Mouse (Mus musculus): ENCODE results near the gene Gabbr2. TPM values are rescaled to one million over a fixed set of nuclear protein-coding genes. Genes with fewer than 3 reads are reported as not detected.

The Gabbr2 gene
- total RNA-seq, 2 experiments from 2014 or later, result 205 to 211 TPM

DNA sequence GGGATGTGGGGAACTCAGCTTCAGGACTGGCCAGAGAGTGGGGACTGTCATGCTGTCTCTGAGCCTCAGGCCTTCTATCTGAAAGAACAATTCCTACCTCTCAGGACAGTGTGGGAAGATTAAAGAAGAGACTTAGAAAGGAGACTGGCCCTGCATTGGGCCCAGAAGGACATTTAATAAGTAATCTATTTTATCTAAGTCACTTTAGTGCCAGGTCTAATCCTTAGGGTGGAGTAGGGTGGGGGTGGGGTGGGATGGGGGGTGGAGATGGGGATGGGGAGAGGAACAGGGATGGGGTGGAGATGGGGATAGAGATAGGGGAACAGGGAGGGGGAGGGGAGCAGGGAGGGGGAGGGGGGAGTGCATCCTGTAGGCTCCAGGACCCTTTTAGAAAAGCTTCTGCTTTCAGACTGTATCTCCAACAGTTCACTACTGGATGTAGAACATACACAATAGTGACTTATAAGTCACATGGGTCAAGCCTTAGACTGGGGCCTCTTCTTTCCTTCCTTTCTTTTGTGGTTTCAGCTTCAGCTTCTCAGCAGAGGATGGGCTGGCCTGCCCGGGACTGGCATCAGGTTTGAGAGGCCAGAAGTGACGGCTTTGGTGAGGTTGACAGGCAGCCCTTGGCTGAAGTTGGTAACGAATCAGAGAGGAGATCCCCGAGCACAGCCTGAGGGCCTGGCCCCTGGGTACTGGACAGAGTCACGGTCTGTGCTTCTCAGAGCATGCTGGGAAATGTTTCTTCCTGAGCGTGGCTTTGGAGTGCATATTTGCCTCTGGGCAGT is 237.1 kb downstream of the Gabbr2 start:
- DNase-seq, result no peak

DNA sequence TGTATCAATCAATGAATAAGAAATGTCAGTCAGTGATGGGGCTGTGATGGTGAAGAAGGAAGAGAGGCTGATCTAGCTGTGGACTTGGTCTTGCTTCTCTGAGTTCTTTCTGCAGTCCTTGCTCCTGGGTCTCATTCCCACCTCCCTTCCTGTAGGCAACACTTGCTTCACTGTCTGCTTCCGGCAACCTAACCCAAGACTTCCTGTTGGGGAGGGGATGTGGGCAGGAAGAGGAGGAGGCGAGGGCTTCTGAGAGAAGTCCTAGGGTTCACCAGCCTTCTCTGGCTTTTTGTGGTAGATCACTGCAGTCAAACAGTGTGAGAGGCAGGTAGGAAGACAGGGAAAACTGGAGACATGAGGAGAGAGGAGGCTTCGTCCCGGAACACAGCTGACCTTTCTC is 239.4 kb downstream of the Gabbr2 start:
- DNase-seq, result no peak

DNA sequence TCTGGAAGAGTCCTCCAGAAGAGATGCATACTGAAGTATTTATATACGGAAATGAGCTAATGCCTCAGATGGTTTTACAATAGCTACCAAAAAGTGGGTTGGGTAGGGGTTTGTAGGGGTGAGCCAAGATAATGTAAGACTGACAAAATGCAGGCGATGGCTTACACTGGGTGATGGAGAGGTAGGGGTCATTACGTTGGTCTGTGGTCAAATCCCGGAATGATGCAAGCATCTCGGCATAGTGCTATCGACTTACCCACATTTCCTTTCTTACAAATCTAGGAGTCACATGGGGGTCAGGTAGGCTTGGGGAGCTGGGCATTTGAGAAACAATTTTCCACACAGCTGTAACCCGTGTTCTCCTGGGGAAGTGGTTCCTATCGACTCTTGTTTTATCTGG is 242.7 kb downstream of the Gabbr2 start:
- no peak for DNase-seq

DNA sequence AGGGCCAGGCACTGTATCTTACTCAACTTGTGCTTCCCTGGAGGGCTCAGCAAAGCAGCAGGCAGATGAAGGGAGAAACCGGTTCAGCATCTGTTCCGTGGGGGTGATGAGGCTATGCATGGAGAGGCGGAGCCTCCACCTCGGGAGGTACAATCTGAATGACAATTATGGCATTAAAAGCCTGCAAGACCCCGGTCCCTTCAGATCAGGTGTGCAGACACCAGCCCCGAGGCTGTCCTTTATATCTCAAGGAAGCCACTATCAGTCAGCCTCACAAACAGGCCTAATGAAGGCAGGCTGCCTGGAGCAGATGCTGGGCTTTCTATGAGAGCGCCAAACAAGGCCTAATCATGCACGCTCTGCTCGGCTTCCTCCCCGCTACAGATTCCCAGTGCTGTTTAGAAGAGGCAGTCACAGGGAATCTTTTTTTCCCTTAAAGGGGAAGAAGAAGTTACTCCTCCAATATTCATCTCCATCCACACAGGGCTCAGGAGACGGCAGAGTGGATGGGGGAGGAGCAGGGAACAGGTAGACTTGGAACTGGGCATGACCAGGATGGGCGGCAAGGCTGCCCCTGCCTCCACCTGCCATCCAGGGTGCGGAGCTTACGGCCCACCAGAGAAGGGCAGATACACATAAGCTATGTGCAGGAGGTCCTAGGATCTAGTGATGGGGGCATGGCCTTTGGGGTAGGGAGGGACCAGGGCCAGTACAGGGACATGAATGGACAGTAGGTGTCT is 244.5 kb downstream of the Gabbr2 start:
- peak; percentile 70 to 76 for DNase-seq

DNA sequence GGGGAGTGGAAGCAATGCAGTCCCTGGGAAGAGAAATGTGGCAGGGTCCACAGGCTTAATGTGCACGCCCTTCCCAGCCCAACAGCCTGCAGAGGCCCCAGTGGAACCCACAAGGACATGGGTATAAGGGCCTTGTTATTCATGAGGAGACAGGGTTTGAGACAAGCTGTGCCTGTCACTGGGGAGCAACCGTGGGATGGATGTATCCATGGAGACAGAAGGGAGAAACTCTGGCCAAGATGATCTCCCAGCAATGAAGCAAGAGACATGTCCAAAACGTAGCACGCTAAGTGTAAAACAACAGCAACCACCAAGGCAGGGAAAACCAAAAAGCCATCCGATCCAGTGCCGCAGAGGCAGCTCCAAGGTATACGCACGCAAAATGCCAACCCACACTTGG is 246.1 kb downstream of the Gabbr2 start:
- DNase-seq, result peak; percentile 47 to 50

DNA sequence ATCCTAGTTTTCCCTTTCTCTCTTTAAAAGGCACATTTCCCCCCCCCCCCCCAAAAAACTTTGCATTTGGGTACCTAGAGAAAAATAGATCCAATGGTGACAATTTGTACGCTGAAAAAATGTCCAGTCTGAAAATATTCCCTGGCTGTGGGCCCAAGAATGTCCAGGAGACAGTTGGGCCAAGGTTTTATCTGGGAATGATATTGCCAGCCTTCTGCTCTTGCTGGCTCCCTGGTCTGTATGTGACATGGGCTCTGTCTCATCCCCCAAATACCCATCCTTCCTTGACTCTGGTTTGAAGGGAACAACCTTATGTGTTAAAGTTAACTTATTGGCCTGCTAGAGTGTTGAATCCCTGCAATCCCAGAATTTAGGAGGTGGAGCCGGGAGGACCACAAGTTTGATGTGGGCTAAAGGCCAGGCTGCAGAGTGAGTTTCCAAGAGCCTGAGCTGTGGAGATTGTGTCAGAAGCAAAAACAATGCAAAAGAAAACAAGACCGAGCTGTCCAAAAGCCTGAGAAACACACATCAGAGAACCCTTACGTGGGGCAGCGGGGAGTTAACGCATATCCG is 247.0 kb downstream of the Gabbr2 start:
- DNase-seq, result no peak

DNA sequence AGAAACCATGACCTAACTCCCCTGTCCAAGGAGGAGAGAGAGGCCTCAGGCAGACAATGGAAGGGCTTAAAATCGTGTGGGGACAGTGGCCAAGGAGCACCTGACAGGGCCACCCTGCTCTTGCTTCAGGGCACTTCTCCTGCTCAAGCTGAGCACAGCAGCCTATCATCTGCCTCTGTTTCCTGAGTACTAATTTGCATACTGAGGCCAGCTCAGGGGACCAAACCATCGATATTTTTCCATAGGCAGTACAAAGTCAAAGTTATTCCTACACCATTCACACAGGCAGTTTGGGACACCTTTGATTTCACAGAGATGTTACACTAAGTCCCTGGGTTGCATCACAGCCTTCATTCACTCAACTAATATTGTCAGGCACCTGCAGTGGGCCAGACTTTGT is 249.1 kb downstream of the Gabbr2 start:
- DNase-seq, result no peak

DNA sequence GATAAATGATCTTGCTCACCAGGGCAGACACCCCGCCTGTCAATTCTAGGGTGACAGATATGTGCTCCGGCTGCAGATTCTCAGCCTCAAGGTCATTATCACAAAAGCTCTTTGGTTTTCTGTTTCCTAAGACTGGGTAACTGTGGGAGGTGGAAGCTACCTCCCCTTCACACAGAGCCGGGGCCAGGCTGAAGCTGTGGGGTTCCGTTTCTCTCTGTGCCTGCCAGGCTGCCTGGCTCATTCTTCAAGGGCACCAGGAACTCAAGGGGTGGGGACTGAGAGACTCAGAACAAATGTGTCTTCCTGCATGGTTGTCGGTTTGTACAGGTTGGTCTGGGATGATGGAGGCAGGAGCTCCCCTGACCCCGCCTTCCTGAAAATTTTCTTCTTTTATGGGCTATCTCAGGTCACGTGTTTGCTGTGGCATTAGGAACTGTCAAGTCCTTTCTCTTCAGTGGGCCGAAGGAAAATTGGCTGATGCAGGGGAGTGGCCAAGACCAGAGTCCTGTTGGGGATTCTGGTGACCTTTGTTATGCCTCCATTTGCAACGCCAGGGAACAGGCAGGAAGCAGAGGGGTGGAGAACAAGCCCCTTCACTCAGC is 254.7 kb downstream of the Gabbr2 start:
- DNase-seq, result no peak

DNA sequence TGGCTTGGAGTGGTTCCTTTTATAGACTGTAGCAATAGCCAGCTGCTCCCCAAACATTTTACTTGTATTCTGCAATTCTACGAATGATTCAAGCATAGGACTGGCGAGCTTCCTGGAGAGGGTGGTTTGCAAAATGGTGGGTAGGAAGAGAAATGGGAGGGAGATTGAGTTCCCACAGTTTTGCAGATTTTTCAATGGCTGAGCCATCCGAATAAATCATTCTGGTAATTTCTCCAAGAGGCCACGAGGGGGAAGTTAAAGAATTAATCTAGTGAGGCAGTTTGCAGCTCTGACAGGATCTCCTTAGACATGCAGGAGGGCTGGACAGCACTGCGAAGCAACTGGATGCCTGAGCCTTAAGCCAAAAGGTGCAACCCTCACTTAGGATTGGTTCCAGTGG is 256.8 kb downstream of the Gabbr2 start:
- no peak for DNase-seq

DNA sequence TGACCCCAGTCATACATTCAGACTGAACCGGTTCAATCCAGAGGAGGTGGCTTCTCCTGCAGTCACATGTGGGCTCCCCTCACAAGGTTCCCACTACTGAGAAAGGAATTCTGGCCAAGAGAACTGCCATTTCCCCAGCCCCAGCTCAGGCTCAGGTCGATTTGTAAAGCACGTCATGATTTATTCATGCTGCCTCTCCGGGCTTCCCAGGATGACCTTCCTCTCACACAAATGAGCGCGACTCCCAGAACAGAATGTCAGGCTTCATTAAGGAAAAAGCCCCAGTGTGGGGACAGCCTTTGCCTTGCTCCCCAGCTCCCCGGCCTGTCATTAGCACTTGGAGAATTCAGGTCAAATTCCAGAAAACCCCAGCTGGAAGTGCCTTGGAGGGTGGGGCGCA is 260.1 kb downstream of the Gabbr2 start:
- DNase-seq, result no peak

DNA sequence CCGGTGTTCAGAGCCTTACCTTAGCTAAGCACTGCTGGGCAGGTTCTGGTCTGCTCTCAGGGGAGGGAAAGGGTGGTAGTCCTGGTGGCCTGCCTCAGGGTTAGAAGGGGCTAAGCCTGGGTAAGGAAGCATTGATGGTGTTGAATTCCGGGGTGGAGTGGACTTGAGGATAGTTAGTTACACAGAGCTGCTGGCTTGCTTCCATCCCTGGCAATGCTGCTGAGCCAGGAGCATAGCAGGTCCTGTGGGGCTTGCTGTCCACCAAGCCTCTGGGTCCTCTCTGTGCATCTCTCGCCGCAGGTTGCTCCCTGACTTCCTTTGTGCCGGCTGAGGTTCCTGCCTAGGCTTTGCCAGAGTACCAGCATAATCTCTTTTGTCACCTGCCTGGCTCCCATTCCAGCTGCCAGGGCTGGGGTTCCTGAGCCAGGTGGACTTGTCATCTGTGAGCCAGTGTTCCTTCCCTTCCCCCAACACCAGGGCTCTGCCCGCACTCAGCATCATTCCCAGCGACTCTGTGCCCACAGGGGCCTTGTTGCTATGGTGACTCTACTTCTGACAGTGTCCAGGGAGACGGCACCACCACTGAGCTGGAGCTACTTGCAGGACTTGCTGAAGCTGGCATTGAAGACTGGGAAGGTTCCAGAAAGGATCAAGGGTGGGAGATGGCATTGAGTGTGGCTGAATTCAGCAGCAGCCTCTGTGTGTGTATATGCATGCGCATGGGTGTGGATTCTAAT is 262.2 kb downstream of the Gabbr2 start:
- no peak for DNase-seq

DNA sequence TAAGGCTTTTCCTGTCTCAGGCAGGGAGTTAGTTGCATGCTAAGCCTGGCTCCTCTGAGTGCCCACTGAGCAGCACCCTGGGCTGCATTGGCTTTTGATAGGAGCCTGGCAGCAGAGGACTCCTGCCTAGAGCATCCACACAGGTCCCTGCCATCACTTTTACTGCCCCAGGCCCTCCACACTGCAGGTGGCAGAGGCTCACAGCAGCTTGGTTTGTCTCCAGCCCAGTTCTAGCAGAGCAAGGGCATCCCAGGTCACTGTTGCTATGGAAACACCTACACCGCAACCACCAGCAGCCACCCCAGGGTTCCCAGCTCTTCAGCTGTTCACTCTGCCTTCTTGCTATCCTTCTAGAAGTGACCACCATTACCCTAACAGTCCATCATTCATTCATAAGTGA is 263.4 kb downstream of the Gabbr2 start:
- no peak for DNase-seq

DNA sequence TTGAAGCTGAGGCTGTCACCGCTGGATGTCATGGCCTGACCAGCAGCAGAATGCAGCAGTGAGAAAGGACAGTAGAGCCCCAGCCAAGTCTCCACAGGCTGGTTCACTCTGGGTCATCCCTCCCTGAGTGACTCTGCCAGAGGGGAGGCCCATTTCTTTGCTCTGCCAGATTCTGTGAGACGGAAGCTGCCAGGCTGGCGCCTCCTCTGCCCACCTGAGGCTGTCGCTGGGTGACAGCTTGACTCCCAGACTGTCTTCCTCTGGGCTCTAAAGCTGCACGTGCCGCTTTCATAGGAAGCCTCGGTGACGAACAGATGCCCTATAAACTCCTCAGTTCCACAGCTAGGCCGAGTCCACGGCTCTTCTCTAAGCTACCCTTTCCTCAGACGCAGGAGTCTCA is 264.5 kb downstream of the Gabbr2 start:
- no peak for DNase-seq

DNA sequence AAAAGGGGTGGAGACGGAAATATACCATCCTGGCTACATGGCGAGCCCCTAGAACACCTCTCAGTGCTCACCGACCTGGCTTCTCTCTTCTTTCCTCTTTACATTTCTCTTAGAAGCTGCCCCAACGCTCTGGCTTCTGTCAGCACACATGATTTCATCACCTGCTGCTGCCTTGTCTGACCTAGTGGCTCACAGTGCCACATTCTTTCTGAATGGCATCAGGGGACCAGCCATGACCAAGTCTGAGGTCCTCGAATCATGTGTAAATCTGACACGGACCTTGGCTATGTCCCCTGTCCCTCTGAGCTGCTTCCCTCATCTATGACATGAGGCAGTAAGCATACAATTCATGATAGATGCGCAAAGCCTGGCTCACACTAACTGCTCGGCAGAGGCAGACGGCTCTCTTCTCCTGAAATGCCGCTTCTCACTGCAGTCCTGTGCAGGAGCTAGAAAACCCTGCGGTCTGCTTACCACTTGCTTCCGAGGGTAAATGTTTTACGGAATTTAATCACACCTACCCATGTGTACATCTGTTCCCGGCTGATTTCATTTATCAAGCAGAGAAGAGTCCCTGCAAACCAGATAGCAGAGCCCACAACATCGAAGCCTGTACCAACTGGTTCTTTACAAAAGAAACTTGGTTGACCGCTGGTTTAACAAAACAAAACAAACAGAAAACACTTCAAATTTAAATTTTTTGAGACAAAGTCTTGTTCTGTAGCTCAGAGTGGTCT is 270.7 kb downstream of the Gabbr2 start:
- DNase-seq, result no peak

DNA sequence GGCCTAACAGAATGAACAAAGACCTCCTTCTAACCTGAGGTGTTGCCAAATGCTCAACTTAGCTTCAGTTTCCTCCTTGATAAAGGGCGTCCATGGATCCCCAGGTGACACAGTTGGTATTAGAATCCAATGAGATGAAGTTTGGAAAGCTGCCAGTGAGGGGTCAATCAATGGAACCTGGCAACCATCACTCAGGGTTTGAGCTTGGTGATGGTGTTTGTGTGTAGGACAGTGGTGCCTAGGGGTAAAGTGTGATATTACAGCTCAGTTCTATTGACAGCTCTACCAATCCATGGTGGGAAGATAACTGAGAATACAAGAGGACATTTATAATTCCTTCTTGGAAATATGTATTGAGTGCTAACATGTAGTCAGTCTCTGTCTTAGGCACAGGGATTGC is 271.6 kb downstream of the Gabbr2 start:
- no peak for DNase-seq

DNA sequence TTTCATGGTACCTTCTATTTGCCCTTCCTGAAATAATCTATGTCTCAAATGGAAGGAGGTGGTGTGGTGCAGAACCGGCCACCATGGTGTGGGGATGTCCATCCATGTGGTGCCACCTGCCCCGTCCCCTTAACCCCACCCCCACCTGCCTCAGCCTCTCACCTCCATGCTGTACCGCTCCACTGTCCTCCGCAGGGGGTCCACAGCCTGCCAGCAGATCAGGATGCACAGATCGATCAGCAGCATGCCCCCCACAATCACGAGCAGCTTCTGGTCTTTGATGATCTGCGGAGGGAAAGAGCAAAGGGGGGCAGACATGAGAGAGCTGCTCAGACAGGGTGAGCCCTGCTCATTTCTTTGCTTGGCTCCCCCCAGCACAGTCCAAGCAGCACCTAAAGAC is 273.0 kb downstream of the Gabbr2 start:
- no peak for DNase-seq

DNA sequence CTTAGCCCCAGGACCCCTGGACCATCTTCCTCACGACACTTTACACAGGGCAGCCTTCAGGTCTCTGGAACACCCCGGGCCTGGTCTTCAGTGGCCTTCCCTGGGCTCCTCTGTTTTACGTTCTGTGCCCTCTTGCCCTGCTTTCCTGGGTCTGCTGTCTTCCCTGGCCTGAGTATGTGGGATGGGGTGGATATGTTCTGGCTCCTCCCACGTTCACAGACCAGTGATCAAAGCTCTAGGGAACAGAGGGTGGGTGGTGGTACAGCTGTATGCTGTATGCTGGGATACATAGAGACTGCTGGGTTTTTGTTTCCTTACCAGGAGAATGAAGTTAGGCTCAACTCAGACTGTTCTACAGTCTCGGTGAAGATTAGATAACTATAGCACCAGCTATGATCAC is 274.5 kb downstream of the Gabbr2 start:
- no peak for DNase-seq

DNA sequence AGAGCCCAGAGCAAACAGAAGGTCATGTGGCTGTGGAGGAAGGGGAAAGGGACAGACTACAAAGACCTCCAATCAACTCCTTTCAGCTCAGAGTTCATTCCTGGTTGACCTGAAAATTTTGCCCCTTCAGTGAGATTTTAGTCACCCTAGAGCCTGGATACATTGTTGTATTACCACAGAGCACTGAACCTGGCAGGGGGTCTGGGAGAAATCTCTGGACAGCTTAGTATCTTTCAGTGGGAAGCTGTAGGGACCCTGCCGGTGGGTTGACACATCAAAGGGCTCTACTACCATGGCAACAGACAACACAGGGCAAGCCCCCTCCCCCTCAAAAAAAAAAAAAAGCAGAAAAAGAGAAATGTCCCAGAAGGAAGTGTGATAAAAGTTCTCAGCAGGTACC is 275.3 kb downstream of the Gabbr2 start:
- DNase-seq, result no peak

DNA sequence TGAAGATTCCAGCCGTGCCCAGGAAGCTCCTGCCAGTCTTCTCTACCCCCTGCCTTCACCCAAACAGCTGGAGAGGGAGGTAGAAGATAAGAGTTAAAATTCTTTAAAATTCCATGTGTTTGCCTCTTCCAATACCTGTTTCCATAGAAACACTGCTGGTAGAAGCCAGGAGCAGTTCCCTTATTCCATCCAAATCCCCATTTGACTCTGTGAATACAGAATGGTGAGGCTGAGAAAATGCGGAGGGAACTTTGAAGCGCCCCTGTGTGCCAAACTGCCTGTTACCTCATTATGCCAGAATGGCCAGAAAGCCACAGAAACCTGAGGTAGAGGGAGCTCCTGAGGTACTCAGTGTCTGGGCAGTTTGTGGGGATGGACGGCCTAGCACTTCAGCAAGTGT is 281.1 kb downstream of the Gabbr2 start:
- DNase-seq, result no peak

DNA sequence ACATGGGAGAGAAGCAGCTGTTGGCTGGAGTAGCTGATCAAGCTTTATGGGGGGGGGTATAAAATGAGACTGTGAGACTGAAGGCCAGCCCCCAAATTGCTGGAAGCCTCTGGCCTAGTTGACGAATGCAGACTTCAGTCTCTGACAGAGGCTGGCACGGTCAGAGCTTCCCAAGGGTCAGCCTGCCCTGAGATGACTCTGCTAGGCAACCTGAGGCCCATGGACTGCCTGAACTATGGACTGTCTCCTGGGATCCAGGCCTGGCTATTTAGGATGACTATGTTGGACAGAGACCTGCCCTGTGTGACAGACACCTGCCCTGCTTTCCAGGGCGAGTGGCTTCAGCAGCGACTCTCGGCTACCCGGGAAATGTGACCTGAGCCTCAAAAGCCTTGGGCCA is 281.7 kb downstream of the Gabbr2 start:
- no peak for DNase-seq

DNA sequence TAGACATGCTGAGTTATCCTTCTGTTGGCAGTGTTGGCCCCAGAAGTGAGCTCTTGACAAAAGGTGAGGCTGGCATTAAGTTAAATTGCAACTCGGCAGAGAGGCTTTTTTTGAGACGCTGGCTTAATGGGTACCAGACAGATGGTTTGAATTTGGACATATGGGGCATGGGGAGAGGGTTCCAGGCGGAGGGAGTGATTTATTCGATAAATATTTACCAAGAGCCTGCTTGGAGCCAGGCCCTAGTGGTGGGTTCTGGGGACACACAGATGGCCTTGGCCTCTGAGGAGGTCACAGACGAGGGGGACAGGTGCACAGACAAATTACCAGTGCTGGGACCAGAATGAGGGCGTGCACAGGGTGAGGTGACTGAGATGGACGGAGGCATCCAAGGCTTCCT is 282.2 kb downstream of the Gabbr2 start:
- DNase-seq, result no peak

DNA sequence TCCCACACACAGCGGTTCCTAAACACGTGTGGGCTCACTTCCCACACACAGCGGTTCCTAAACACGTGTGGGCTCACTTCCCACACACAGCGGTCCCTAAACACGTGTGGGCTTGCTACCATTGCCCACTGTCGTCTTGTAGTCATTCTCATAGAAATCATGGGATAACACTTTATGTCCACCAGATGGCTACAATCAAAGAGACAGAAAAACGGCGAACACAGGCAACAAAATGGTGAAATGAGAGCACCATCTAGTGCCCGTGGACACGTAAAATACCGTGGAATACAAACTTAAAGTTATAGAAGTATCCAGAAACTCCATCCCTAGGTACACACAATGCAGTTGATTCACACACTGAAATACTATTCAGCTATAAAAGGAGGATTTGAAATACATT is 285.9 kb downstream of the Gabbr2 start:
- DNase-seq, result no peak

Measured in layer of hippocampus, postnatal 36 days (tissue).